Mouse (Mus musculus) C2C12 (cell line): Measurements from ENCODE around the gene Specc1l.

Experiments
- CEBPB ChIP-seq: IDR thresholded peaks from one replicate; pipeline ENCODE4 v1.6.1; 2011; ENCODE audit warnings: low read depth, mild to moderate bottlenecking, control low read depth, moderate library complexity
- CTCF ChIP-seq: IDR thresholded peaks from one replicate; pipeline ENCODE4 v1.5.1; 2011; ENCODE audit not compliant: control insufficient read depth, insufficient read depth, insufficient read length
- FOSL1 ChIP-seq: IDR thresholded peaks from one replicate; pipeline ENCODE4 v1.8.0; 2011; ENCODE audit warnings: mild to moderate bottlenecking, low read length; ENCODE audit not compliant: poor library complexity, insufficient read depth, severe bottlenecking
- MAX ChIP-seq: IDR thresholded peaks from one replicate; pipeline ENCODE4 v1.6.1; 2011; ENCODE audit warnings: mild to moderate bottlenecking, control low read depth
- MYOD1 ChIP-seq: IDR thresholded peaks from one replicate; pipeline ENCODE4 v1.6.1; 2011; ENCODE audit warnings: low read depth; ENCODE audit not compliant: control insufficient read depth, insufficient read length
- MYOG ChIP-seq: IDR thresholded peaks from one replicate; pipeline ENCODE4 v1.6.1; 2011; ENCODE audit not compliant: control insufficient read depth, insufficient read length; ENCODE audit errors: extremely low read depth
- USF1 ChIP-seq: IDR thresholded peaks from one replicate; pipeline ENCODE4 v1.6.1; 2011; ENCODE audit warnings: low read depth, mild to moderate bottlenecking, control low read depth, moderate library complexity

DNA sequence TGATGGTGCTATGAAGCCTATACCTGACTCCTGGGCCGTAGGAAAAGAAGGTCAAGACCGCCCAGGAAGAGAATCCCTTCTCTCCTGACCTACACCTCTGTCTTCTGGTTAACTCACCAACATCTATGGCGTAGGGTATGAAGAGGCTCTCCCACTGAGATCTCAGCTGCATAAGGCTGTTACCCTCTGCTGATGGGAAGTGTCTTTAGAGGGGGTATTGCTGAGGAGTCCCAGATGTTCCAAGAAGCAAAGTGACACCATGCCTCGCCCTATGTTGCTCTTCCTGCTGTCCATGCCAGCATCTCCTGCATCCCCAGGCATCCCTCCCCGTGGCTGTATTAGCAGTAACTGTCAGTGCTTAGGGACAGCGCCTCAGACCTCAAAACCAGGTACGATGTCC is 127.5 kb downstream of the Specc1l start:
- TF ChIP-seq CTCF (no peak), CEBPB (no peak), USF1 (no peak), MAX (no peak), FOSL1 (no peak), MYOG (no peak), MYOD1 (no peak)
